Mouse (Mus musculus) forebrain, embryonic 14.5 days (tissue): ENCODE measurements around the gene Tarsl2. TPM values are rescaled to one million over a fixed set of nuclear protein-coding genes. Genes with fewer than 3 reads are reported as not detected.
A peak's percentile ranks its signal among the peaks of the same experiment; 100 is the strongest.

ENCODE experiments used
- ATAC-seq: fragments of 200-750 bp; cut with Nextera tagmentation; 2 replicates; pipeline ENCODE4 v1.8.0; 2017; ENCODE audit warnings: mild to moderate bottlenecking, moderate library complexity
- DNase-seq: peaks from one replicate; pipeline ENCODE4 v3.0.0-alpha.2; 2015; ENCODE audit warnings: low spot score
- H3K27ac ChIP-seq: fragments of 300-500 bp; sonication (generic); 2 replicates; pipeline ENCODE4 v1.5.1; 2014; ENCODE audit warnings: low read depth, mild to moderate bottlenecking, control low read depth, low read length, moderate library complexity
- H3K27me3 ChIP-seq: fragments of 300-500 bp; sonication (generic); replicated peaks from 2 replicates; pipeline ENCODE4 v1.6.1; 2014; ENCODE audit warnings: low read length, control low read depth, mixed read lengths; ENCODE audit not compliant: control insufficient read depth, insufficient read depth
- H3K36me3 ChIP-seq: fragments of 300-500 bp; sonication (generic); 2 replicates; pipeline ENCODE4 v1.6.1; 2014; ENCODE audit warnings: low read length, control low read depth; ENCODE audit not compliant: control insufficient read depth, insufficient read depth
- H3K4me1 ChIP-seq: fragments of 300-500 bp; sonication (generic); 2 replicates; pipeline ENCODE4 v1.6.1; 2014; ENCODE audit warnings: antibody characterized with exemption, low read length, control low read depth; ENCODE audit not compliant: control insufficient read depth, insufficient read depth
- H3K4me2 ChIP-seq: fragments of 300-500 bp; sonication (generic); 2 replicates; pipeline ENCODE4 v1.6.1; 2014; ENCODE audit warnings: mild to moderate bottlenecking, control low read depth, low read length
- H3K4me3 ChIP-seq: fragments of 300-500 bp; sonication (generic); 2 replicates; pipeline ENCODE4 v1.5.1; 2014; ENCODE audit warnings: low read depth, low read length, control low read depth
- H3K9ac ChIP-seq: fragments of 300-500 bp; sonication (generic); 2 replicates; pipeline ENCODE4 v1.6.1; 2014; ENCODE audit warnings: mild to moderate bottlenecking, low read length, control low read depth, moderate library complexity
- H3K9me3 ChIP-seq: fragments of 300-500 bp; sonication (generic); replicated peaks from 2 replicates; pipeline ENCODE4 v1.6.1; 2016; ENCODE audit warnings: low read length, control low read depth, mixed read lengths; ENCODE audit not compliant: control insufficient read depth
- WGBS: fragments of 180-500 bp; shearing (Covaris S2); extraction: QIAGEN DNeasy Blood & Tissue Kit; methylation state at CpG from one replicate; pipeline ENCODE4 v1.1.7; 2014; 5-methylcytosine and 5-hydroxymethylcytosine counted together
- polyA plus RNA-seq: library from polyadenylated mRNA; unstranded; fragments of >200 nt; fragmentation: Nextera tagmentation; extraction: Ambion mirVana; gene quantifications from 2 replicates; pipeline ENCODE4 v1.2.1, GENCODE M21; 2014

The Tarsl2 gene
- polyA plus RNA-seq, 1 experiment from 2014 or later, result 14.9 TPM

DNA sequence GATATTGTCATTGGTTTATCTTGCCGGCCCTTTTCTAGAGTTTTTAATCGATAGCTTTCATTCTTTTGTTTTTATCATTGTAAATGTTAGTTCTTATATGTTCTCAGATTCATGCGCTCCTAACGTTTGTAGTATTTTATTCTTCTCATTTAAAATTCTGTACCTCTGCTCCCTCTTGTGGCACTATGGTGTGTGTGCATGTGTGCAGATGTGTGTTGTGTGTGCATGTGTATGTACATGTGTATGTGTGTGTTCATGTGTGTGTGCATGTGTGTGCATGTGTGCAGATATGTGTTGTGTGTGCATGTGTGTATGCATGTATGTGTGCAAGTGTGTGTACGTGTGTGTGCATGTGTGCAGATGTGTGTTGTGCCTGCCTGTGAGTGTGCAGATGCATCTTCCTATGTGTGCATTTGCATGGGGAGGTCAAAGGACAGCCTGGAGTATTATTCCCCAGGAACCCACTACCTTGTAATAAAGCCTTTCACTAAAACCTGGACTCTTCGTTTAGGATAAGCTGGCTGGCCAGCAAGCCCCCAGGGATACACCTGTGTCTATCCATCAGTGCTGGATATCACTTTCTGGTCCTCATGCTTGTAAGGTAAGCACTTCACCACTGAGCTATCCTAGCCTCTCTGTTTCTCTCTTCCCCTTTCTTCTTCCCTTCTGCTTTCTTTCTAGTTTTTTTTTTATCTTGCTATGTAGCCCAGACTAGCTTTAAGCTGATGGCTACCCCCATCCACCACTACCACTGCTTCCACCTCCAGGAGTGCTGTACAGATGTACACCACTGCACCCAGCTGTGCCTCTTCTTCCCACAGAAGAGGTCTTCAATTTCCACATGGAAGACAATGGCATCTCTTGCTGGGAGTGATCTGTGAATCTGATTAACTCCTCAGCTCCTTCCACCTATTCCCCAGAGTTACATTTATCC lies 2.1 kb upstream of the Tarsl2 start:
- ATAC-seq (no peak), DNase-seq (peak; percentile 51)
- Histone ChIP-seq H3K4me1 (0 out of 2 replicates have a peak, but pooled peaks cover 3% of the 10 kb centered on the region), H3K9me3 (no peaks in the 10 kb centered on the region), H3K9ac (no peak overlapping the region), H3K4me2 (no peak overlapping the region), H3K27me3 (no peaks in the 10 kb centered on the region), H3K4me3 (no peak overlapping the region), H3K36me3 (no peaks in the 10 kb centered on the region), H3K27ac (no peak overlapping the region)
- WGBS, result 79% methylated on average over 6 of the region's 6 CpGs

DNA sequence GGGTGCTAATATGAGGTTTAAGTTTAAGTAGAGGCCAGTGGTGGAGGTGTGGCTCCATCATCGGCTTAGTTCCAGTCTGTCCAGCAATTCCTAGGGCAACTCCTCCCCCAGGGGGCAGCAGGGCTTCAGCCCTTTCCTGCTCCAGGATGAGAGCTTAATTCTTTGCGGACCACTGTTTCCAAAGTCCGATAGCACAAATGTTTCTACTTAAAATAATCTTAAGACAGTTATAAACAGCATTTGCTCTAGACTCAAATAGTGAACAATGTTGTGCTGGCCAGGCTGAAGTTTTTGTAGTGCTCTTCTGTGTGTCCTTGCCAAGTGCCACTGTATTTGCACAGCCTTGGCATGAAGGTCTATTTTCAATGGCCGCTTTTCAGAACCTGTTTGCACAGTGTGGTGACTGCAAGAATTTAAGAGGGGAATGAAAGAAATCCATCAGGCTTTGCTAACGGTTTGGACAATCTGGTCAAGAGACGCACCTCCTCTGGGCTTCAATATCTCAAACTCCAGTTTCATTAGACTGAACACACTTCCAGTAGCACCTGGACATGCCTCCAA lies 757 bp upstream of the Tarsl2 start:
- H3K36me3 ChIP-seq, result 0 out of 2 replicates have a peak, but pooled peaks cover 3% of the 10 kb centered on the region
- no peaks in the 10 kb centered on the region for H3K9me3 ChIP-seq
- no peak overlapping the region; the same call in 1 of the 2 replicates for H3K9ac ChIP-seq
- H3K4me2 ChIP-seq, result peak overlapping the region; percentile 62
- 0 out of 2 replicates have a peak, but pooled peaks cover 3% of the 10 kb centered on the region for H3K4me1 ChIP-seq
- H3K4me3 ChIP-seq, result peak overlapping the region; percentile 65
- WGBS, result 36% methylated on average over 6 of the region's 6 CpGs
- DNase-seq (peak; percentile 16), ATAC-seq (peak; percentile 2)
- H3K27me3 ChIP-seq, result no peaks in the 10 kb centered on the region
- no peak overlapping the region for H3K27ac ChIP-seq

DNA sequence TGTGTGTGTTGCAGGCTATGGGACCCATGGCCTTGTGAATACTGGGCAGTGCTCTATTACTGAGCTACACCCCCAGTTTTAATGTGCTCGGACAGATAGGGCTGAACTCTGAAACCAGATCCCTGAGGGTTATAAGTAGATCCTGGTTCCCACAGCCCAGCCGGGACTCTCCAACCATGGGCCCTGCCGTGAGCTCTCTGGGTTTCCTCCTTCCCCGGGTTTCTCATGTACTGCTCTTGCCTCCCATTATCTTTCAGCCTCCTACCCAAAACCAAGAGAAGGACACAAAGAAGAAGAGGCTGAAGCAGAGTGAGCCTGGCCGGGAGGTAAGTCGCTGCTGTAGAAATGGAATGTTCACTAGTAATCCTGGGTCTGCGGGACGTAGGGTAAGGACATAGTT lies 1.3 kb downstream of the Tarsl2 start:
- H3K4me1 ChIP-seq, result 0 out of 2 replicates have a peak, but pooled peaks cover 3% of the 10 kb centered on the region
- no peak overlapping the region for H3K27ac ChIP-seq
- no peak overlapping the region for H3K4me3 ChIP-seq
- peaks cover 10% of the 10 kb centered on the region; the same call in 1 of the 2 replicates for H3K36me3 ChIP-seq
- H3K4me2 ChIP-seq, result no peak overlapping the region
- no peak for ATAC-seq
- H3K9ac ChIP-seq, result no peak overlapping the region
- WGBS, result 89% methylated on average over 8 of the region's 8 CpGs
- no peaks in the 10 kb centered on the region for H3K9me3 ChIP-seq
- no peak for DNase-seq
- H3K27me3 ChIP-seq, result no peaks in the 10 kb centered on the region

DNA sequence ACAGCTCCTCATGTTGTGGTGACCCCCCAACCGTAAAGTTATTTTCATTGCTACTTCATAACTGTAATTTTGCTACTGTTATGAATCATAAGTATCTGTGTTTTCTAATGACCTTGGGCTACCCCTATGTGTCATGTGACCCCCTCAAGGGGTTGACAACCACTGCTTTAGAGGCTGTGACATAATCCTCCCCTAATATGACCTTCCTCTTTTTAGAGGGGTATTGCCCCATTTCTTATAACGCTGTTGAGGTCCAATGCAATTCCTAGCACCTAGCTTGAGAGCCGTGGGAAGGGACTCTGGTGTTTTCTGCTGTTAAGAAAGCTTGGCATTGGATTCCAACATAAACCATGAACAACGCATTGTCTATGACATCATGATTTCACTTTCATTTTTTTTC lies 6.0 kb downstream of the Tarsl2 start:
- Histone ChIP-seq H3K9me3 (no peaks in the 10 kb centered on the region), H3K27me3 (no peaks in the 10 kb centered on the region), H3K4me2 (no peak overlapping the region), H3K4me1 (no peaks in the 10 kb centered on the region), H3K9ac (no peak overlapping the region), H3K36me3 (peaks cover 28% of the 10 kb centered on the region), H3K4me3 (no peak overlapping the region), H3K27ac (no peak overlapping the region)
- ATAC-seq (no peak), DNase-seq (no peak)
- WGBS, result 94% methylated on average over 4 of the region's 4 CpGs

DNA sequence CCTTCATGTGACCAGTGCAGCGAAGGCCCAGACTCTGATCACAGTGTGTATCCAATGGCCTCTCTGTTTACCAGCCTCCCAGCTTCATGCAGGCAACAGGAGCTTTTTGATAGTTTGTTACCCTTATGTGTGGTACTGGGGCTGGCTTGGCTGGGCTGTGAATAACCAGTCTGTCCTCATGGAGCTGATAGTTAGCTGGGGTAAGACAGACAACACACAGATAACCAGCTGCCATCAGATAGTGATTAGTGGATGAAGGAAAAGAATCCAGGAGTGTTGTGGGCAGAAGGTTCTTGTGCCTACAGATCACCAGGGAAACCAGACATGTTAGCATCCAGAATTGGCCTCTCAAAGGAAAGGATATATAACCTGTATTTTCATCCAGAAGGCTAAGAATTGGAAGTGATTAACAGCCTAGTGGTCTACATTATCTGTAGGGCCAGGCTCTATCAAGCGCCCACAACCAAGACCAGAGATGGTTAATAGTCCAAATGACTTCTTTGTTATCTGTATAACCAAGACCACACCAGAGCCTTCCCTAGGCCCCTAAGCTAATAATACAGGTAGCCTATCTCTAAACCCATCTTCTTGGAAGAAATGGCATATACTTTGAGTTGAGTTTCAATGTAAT lies 12.9 kb downstream of the Tarsl2 start:
- 93% methylated on average over 2 of the region's 2 CpGs for WGBS
- no peak overlapping the region for H3K4me2 ChIP-seq
- H3K27me3 ChIP-seq, result no peaks in the 10 kb centered on the region
- no peak overlapping the region for H3K4me3 ChIP-seq
- DNase-seq, result no peak
- H3K27ac ChIP-seq, result no peak overlapping the region
- H3K36me3 ChIP-seq, result peaks cover 28% of the 10 kb centered on the region
- ATAC-seq, result no peak
- H3K9ac ChIP-seq, result no peak overlapping the region
- no peaks in the 10 kb centered on the region for H3K9me3 ChIP-seq
- H3K4me1 ChIP-seq, result no peaks in the 10 kb centered on the region

GRCm38 (mm10) chr7:65663225-65663790 lies 18.6 kb downstream of the Tarsl2 start:
- Histone ChIP-seq H3K4me3 (no peak overlapping the region), H3K4me2 (no peak overlapping the region), H3K36me3 (peaks cover 41% of the 10 kb centered on the region), H3K4me1 (no peaks in the 10 kb centered on the region), H3K27me3 (no peaks in the 10 kb centered on the region), H3K27ac (no peak overlapping the region), H3K9ac (no peak overlapping the region), H3K9me3 (no peaks in the 10 kb centered on the region)
- ATAC-seq, result no peak
- WGBS, result 95% methylated on average over 11 of the region's 11 CpGs
- DNase-seq, result no peak

GRCm38 (mm10) chr7:65663886-65664285 lies 19.2 kb downstream of the Tarsl2 start:
- 90% methylated on average over 14 of the region's 14 CpGs for WGBS
- no peaks in the 10 kb centered on the region for H3K4me1 ChIP-seq
- DNase-seq (no peak), ATAC-seq (no peak)
- no peak overlapping the region for H3K27ac ChIP-seq
- H3K4me2 ChIP-seq, result no peak overlapping the region
- H3K36me3 ChIP-seq, result peaks cover 41% of the 10 kb centered on the region
- no peak overlapping the region for H3K9ac ChIP-seq
- H3K4me3 ChIP-seq, result no peak overlapping the region
- H3K9me3 ChIP-seq, result no peaks in the 10 kb centered on the region
- no peaks in the 10 kb centered on the region for H3K27me3 ChIP-seq

GRCm38 (mm10) chr7:65667491-65667890 lies 22.8 kb downstream of the Tarsl2 start:
- Histone ChIP-seq H3K4me2 (no peak overlapping the region), H3K9me3 (no peaks in the 10 kb centered on the region), H3K27me3 (no peaks in the 10 kb centered on the region), H3K27ac (no peak overlapping the region), H3K9ac (no peak overlapping the region), H3K36me3 (peaks cover 29% of the 10 kb centered on the region), H3K4me3 (no peak overlapping the region), H3K4me1 (no peaks in the 10 kb centered on the region)
- ATAC-seq (no peak), DNase-seq (no peak)
- WGBS, result 94% methylated on average over 6 of the region's 6 CpGs
